Mouse (Mus musculus): Measurements from ENCODE around the gene Mettl21e.

DNA sequence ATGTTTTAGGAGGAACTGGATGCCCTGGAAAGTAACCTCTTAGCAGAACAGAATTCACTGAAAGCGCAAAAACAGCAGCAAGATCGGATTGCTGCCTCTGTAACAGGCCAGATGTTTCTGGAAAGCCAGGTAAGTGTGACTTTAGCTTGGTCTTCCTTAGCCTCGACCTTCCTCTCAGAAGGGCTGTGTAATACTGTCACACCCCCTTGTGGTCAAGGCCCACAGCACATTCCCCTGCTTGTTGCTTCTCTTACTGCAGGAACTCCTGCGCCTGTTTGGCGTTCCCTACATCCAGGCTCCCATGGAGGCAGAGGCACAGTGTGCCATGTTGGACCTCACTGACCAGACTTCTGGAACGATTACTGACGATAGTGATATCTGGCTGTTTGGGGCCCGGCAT is 44.9 kb downstream of the Mettl21e start:
- TF ChIP-seq CTCF (IDR thresholded peaks at IDR 0.05; ENCODE audit: borderline replicate concordance, insufficient read depth, low read depth, low read length) (no peak), POLR2A (IDR thresholded peaks at IDR 0.05; ENCODE audit: borderline replicate concordance, insufficient read depth, low read length) (no peak)

All from cerebellum, adult 2 months (tissue).